Mouse (Mus musculus): ENCODE measurements around the gene Mdga1. TPM values are rescaled to one million over a fixed set of nuclear protein-coding genes. Genes with fewer than 3 reads are reported as not detected.

Mdga1 gene
- polyA plus RNA-seq, 1 experiment from 2014 or later = 1.6 TPM

DNA sequence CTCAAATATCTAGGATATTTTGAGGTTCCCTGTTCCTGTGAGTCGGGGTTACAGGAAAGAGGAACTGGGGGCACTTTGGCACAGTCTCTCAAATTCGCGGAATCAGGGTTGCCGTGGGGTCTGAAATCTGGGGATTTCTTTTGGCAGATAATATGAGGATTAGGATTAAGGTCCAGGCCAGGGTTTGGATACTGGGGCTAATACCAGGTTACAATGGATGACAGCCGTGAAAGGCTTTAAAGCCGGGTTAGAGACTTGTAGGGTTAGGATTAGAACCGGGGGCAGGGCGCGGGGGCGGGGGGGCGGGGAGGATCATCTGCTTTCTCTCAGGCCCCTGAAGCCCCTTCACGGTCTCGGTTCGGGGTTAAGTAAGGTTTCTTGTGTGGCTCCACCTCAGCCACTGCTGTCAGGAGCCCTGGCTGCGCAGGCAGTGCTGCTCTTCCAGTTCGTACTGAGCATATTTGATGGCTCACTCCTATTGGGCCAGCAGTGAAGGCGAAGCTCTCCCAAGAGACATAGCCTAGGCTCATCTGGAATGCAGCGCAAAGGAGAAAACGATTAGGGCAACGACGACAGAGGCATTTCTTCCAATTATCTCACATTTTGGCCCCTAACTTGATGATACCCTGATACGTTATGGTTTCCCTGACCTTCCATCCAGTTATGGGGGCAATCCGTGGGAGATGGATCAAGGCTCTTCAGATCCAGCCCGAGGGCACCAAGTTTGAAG, 28.8 kb upstream of the Mdga1 start:
- Histone ChIP-seq H3K4me2 (ENCODE audit: low read depth, low read length) (no peak overlapping the region), H3K27ac (ENCODE audit: low read length) (no peak overlapping the region), H3K27me3 (replicated peaks; ENCODE audit: control insufficient read depth, insufficient read depth, low read length) (no peaks in the 10 kb centered on the region), H3K9me3 (ENCODE audit: control insufficient read depth, low read length) (no peaks in the 10 kb centered on the region), H3K36me3 (ENCODE audit: control insufficient read depth, insufficient read depth, low read length) (no peaks in the 10 kb centered on the region), H3K4me3 (ENCODE audit: low read length) (no peak overlapping the region), H3K4me1 (ENCODE audit: control insufficient read depth, insufficient read depth, low read length) (no peaks in the 10 kb centered on the region), H3K9ac (ENCODE audit: low read depth, low read length) (no peak overlapping the region)
- no peak for ATAC-seq
- 84% methylated on average over 24 of the region's 24 CpGs for WGBS

DNA sequence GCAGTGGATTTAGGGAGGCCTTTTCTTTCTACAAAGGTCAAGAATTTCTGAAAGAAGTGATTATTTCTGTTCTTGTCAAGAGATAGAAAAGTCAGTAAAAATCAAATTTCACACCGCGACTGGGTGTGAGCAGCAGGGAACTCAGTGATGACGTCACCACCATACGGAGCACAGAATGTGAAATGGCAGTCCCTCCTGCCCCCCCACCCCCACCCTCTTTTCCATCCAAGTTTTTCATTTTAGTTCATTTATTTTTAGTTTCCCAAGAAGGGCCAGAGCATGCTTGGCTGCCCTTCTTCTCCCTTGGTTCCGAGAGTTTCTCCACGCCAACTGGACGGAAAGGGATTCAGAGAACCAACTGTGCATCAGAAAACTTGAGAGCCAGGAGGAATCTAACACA, 27.8 kb upstream of the Mdga1 start:
- no peaks in the 10 kb centered on the region for H3K27me3 ChIP-seq (replicated peaks; ENCODE audit: control insufficient read depth, insufficient read depth, low read length)
- no peaks in the 10 kb centered on the region for H3K4me1 ChIP-seq (ENCODE audit: control insufficient read depth, insufficient read depth, low read length)
- WGBS = 78% methylated on average over 7 of the region's 7 CpGs
- no peaks in the 10 kb centered on the region for H3K9me3 ChIP-seq (ENCODE audit: control insufficient read depth, low read length)
- H3K4me2 ChIP-seq (ENCODE audit: low read depth, low read length) = no peak overlapping the region
- no peak overlapping the region for H3K27ac ChIP-seq (ENCODE audit: low read length)
- H3K9ac ChIP-seq (ENCODE audit: low read depth, low read length) = no peak overlapping the region
- no peak for ATAC-seq
- H3K36me3 ChIP-seq (ENCODE audit: control insufficient read depth, insufficient read depth, low read length) = no peaks in the 10 kb centered on the region
- H3K4me3 ChIP-seq (ENCODE audit: low read length) = no peak overlapping the region

DNA sequence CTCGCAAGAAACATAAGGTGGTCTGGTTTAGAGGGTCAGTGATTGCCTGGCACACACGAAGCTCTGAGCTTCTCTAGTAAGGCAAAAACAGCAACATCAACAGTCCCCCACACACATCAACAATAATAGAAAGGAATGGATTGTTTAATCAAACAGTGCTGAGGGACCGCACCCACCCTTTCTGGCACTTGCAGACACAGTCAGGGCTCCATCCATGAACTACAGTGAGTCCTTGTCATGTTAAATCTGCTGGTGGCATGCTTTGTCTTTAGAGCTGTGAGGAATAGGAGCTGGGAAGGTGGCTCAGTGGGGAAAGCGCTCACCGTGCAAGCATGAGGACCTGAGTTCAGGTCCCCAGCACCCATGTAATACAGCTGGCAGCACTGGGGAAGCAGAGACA, 26.1 kb upstream of the Mdga1 start:
- Histone ChIP-seq H3K4me1 (ENCODE audit: control insufficient read depth, insufficient read depth, low read length) (no peaks in the 10 kb centered on the region), H3K36me3 (ENCODE audit: control insufficient read depth, insufficient read depth, low read length) (no peaks in the 10 kb centered on the region), H3K9ac (ENCODE audit: low read depth, low read length) (no peak overlapping the region), H3K9me3 (ENCODE audit: control insufficient read depth, low read length) (no peaks in the 10 kb centered on the region), H3K4me3 (ENCODE audit: low read length) (no peak overlapping the region), H3K27ac (ENCODE audit: low read length) (no peak overlapping the region), H3K4me2 (ENCODE audit: low read depth, low read length) (no peak overlapping the region), H3K27me3 (replicated peaks; ENCODE audit: control insufficient read depth, insufficient read depth, low read length) (no peaks in the 10 kb centered on the region)
- 89% methylated on average over 5 of the region's 5 CpGs for WGBS
- no peak for ATAC-seq

DNA sequence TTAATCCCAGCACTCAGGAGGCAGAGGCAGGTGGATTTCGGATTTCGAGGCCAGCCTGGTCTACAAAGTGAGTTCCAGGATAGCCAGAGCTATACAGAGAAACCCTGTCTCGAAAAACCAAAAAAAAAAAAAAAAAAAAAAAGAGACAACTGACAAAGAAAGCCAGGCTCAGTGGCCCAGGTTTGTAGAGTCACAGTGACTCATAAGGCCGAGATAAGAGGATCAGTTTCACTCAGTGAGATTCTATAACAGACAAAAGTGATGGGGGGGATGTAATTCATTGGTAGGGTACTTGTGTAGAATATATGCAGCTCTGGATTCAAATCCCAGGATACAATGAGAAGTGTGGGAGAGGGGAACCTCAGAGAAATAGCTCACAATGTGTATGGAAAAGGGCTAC, 24.6 kb upstream of the Mdga1 start:
- 85% methylated on average over 4 of the region's 4 CpGs for WGBS
- Histone ChIP-seq H3K9ac (ENCODE audit: low read depth, low read length) (no peak overlapping the region), H3K4me2 (ENCODE audit: low read depth, low read length) (no peak overlapping the region), H3K9me3 (ENCODE audit: control insufficient read depth, low read length) (no peaks in the 10 kb centered on the region), H3K4me3 (ENCODE audit: low read length) (no peak overlapping the region), H3K36me3 (ENCODE audit: control insufficient read depth, insufficient read depth, low read length) (no peaks in the 10 kb centered on the region), H3K27me3 (replicated peaks; ENCODE audit: control insufficient read depth, insufficient read depth, low read length) (no peaks in the 10 kb centered on the region), H3K4me1 (ENCODE audit: control insufficient read depth, insufficient read depth, low read length) (no peaks in the 10 kb centered on the region), H3K27ac (ENCODE audit: low read length) (no peak overlapping the region)
- no peak for ATAC-seq

DNA sequence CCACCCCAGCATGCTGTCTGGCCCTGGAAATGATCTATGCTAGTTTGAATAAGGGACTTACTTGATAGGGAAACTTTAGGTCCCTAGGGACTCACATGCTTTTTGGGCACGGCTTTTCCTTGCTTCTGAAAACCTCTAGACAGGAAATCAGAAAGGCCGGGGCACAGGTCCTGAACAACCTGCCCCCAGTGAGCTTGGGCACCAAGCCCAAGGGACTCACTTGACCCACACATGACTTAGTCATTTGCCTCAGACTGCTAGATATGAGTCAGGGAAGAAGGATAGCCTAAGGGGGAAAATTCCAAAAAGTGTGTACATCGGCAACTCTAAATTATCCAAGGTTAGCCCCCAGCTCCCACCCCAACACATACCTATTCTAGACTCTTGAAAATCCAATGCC, 24.1 kb upstream of the Mdga1 start:
- Histone ChIP-seq H3K4me3 (ENCODE audit: low read length) (no peak overlapping the region), H3K4me1 (ENCODE audit: control insufficient read depth, insufficient read depth, low read length) (no peaks in the 10 kb centered on the region), H3K9ac (ENCODE audit: low read depth, low read length) (no peak overlapping the region), H3K9me3 (ENCODE audit: control insufficient read depth, low read length) (no peaks in the 10 kb centered on the region), H3K4me2 (ENCODE audit: low read depth, low read length) (no peak overlapping the region), H3K27ac (ENCODE audit: low read length) (no peak overlapping the region), H3K36me3 (ENCODE audit: control insufficient read depth, insufficient read depth, low read length) (no peaks in the 10 kb centered on the region), H3K27me3 (replicated peaks; ENCODE audit: control insufficient read depth, insufficient read depth, low read length) (no peaks in the 10 kb centered on the region)
- no peak for ATAC-seq
- 77% methylated on average over 3 of the region's 3 CpGs for WGBS

DNA sequence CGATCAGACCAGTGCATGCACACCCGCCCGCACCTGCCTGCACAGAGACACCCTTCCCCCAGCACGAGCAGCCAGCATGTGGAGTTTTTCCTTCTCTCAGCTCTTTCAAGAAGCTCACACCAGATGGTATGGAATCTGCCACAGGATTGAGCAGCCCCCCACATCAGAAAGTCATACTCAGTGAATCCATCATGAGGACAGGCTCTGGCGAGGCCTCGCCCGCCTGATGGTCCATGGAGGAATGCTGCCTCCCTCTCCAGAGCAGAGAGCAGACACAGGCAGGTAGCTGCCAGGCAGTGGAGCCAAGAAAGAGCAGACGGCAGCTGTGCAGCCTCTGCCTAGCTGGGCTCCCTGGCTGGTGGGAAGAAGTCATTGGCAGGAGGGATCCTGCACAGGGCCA, 23.6 kb upstream of the Mdga1 start:
- Histone ChIP-seq H3K4me2 (ENCODE audit: low read depth, low read length) (no peak overlapping the region), H3K36me3 (ENCODE audit: control insufficient read depth, insufficient read depth, low read length) (no peaks in the 10 kb centered on the region), H3K4me3 (ENCODE audit: low read length) (no peak overlapping the region), H3K27ac (ENCODE audit: low read length) (no peak overlapping the region), H3K27me3 (replicated peaks; ENCODE audit: control insufficient read depth, insufficient read depth, low read length) (no peaks in the 10 kb centered on the region), H3K9ac (ENCODE audit: low read depth, low read length) (no peak overlapping the region), H3K9me3 (ENCODE audit: control insufficient read depth, low read length) (no peaks in the 10 kb centered on the region), H3K4me1 (ENCODE audit: control insufficient read depth, insufficient read depth, low read length) (no peaks in the 10 kb centered on the region)
- 66% methylated on average over 8 of the region's 8 CpGs for WGBS
- no peak for ATAC-seq

DNA sequence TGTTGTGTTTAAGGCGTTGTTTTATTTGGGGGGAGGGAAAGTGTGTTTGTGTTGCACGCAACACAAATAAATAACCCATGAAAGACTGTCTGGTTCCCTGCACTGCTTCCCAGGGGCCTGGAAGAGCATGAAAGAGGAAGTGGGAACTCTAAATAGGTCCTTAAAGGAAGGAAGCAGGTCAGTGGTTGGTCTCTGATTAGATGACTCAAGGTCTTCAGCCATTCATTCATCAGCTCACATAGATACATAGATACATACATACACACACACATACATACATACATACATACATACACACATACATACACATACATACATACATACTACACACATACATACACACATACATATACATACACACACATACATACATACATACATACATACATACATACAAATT, 21.0 kb upstream of the Mdga1 start:
- Histone ChIP-seq H3K36me3 (ENCODE audit: control insufficient read depth, insufficient read depth, low read length) (no peaks in the 10 kb centered on the region), H3K4me3 (ENCODE audit: low read length) (no peak overlapping the region)
- WGBS = 77% methylated on average over 2 of the region's 2 CpGs

DNA sequence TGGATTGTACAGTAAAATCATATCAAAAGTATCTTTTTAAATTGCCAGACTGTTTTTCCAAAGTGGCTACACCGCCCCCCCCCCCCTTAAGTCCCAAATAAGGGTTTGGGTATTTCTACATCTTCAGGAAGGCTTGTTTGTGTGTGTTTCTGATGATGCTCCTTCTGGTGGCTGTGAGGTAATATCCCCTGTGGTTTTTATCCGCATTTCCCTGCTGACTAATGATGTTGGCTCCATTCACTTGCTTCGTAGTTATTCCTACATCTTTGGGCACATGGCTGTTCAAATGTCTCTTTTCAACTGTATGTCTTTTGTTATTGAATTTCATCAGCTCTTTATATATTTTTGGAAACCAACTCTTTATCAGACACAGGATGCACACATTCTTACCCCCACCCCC, 20.2 kb upstream of the Mdga1 start:
- H3K27ac ChIP-seq (ENCODE audit: low read length) = no peak overlapping the region

More for the DNA sequence above, 21.0 kb upstream of the Mdga1 start:
- H3K4me1 ChIP-seq (ENCODE audit: control insufficient read depth, insufficient read depth, low read length) = no peaks in the 10 kb centered on the region
- no peak for ATAC-seq
- H3K9me3 ChIP-seq (ENCODE audit: control insufficient read depth, low read length) = no peaks in the 10 kb centered on the region
- no peak overlapping the region for H3K4me2 ChIP-seq (ENCODE audit: low read depth, low read length)
- no peak overlapping the region for H3K27ac ChIP-seq (ENCODE audit: low read length)
- no peak overlapping the region for H3K9ac ChIP-seq (ENCODE audit: low read depth, low read length)
- no peaks in the 10 kb centered on the region for H3K27me3 ChIP-seq (replicated peaks; ENCODE audit: control insufficient read depth, insufficient read depth, low read length)

DNA sequence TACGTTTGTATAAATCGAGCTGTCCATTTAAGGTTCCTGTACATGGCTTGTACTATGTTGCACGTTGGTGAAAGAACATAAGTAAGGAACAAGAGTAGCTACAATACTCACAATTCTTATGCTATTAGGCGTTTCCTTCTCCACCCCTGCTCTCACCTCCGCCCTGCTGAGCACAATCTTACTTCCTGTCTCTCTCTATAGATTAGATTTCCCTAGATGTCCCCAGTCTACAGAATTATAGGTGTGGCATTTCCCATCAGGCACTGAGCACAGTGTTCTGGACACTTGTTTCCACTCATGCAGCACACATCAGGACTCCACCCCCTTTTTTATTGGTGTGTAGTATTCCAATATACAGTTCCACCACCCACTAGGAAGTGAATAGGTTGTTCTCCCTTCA, 19.8 kb upstream of the Mdga1 start:
- Histone ChIP-seq H3K4me3 (ENCODE audit: low read length) (no peak overlapping the region), H3K4me1 (ENCODE audit: control insufficient read depth, insufficient read depth, low read length) (0 out of 2 replicates have a peak, but pooled peaks cover 2% of the 10 kb centered on the region), H3K27me3 (replicated peaks; ENCODE audit: control insufficient read depth, insufficient read depth, low read length) (no peaks in the 10 kb centered on the region), H3K9ac (ENCODE audit: low read depth, low read length) (no peak overlapping the region), H3K27ac (ENCODE audit: low read length) (no peak overlapping the region), H3K9me3 (ENCODE audit: control insufficient read depth, low read length) (no peaks in the 10 kb centered on the region), H3K4me2 (ENCODE audit: low read depth, low read length) (no peak overlapping the region), H3K36me3 (ENCODE audit: control insufficient read depth, insufficient read depth, low read length) (no peaks in the 10 kb centered on the region)
- ATAC-seq = no peak
- 84% methylated on average over 5 of the region's 5 CpGs for WGBS

More for the DNA sequence above, 20.2 kb upstream of the Mdga1 start:
- Histone ChIP-seq H3K27me3 (replicated peaks; ENCODE audit: control insufficient read depth, insufficient read depth, low read length) (no peaks in the 10 kb centered on the region), H3K4me3 (ENCODE audit: low read length) (no peak overlapping the region), H3K9ac (ENCODE audit: low read depth, low read length) (no peak overlapping the region), H3K4me1 (ENCODE audit: control insufficient read depth, insufficient read depth, low read length) (0 out of 2 replicates have a peak, but pooled peaks cover 2% of the 10 kb centered on the region), H3K4me2 (ENCODE audit: low read depth, low read length) (no peak overlapping the region), H3K36me3 (ENCODE audit: control insufficient read depth, insufficient read depth, low read length) (no peaks in the 10 kb centered on the region), H3K9me3 (ENCODE audit: control insufficient read depth, low read length) (no peaks in the 10 kb centered on the region)
- WGBS = 89% methylated on average over 3 of the region's 3 CpGs
- ATAC-seq = no peak

DNA sequence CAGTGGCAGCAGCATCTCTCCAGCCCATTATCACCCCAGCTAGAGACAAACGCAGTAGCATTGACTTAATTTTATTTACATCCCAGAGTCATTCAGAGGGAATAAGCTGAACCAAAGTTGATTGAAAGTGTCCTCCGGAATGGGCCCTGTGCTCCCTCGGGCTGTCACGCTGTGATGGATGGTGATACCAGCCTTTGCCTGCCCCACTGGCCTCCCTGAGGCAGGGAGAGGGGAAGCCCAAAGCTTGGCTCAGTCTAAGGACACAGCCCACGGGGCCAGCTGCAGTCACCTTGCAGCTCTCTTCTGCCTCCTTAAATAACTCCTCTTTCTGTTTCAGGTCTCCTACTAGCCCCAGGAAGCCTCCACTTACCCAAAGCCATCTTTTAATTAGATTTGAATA, 18.3 kb upstream of the Mdga1 start:
- WGBS = 18% methylated on average over 5 of the region's 5 CpGs
- Histone ChIP-seq H3K4me1 (ENCODE audit: control insufficient read depth, insufficient read depth, low read length) (0 out of 2 replicates have a peak, but pooled peaks cover 2% of the 10 kb centered on the region), H3K36me3 (ENCODE audit: control insufficient read depth, insufficient read depth, low read length) (no peaks in the 10 kb centered on the region), H3K27me3 (replicated peaks; ENCODE audit: control insufficient read depth, insufficient read depth, low read length) (no peaks in the 10 kb centered on the region), H3K27ac (ENCODE audit: low read length) (no peak overlapping the region), H3K4me3 (ENCODE audit: low read length) (no peak overlapping the region), H3K4me2 (ENCODE audit: low read depth, low read length) (no peak overlapping the region), H3K9ac (ENCODE audit: low read depth, low read length) (no peak overlapping the region), H3K9me3 (ENCODE audit: control insufficient read depth, low read length) (no peaks in the 10 kb centered on the region)
- ATAC-seq = no peak
